Mouse (Mus musculus) cerebellum, adult 2 months (tissue): ENCODE measurements around the gene Bri3. TPM values are rescaled to one million over a fixed set of nuclear protein-coding genes. Genes with fewer than 3 reads are reported as not detected.
"Not testable (repeated sequence)": the region's sequence is repeated elsewhere in the genome, so short reads cannot be mapped to it uniquely, and the experiment has no call there.

Experiments used
- DNase-seq, 2 experiments: peaks; one replicate each; pipeline ENCODE4 v3.0.0; 2021
- H3K27ac ChIP-seq: fragments of 200-500 bp; 2 replicates; pipeline ENCODE4 v1.5.1; 2012; ENCODE audit warnings: low read length, control low read depth, inconsistent platforms; ENCODE audit not compliant: insufficient read depth
- H3K27me3 ChIP-seq: fragments of 200-500 bp; 2 replicates; pipeline ENCODE4 v1.6.1; 2012; ENCODE audit warnings: inconsistent platforms, mild to moderate bottlenecking, low read length, moderate library complexity; ENCODE audit not compliant: control insufficient read depth, insufficient read depth
- H3K4me1 ChIP-seq: fragments of 200-500 bp; 2 replicates; pipeline ENCODE4 v1.6.1; 2011; ENCODE audit warnings: low read length; ENCODE audit not compliant: control insufficient read depth, insufficient read depth
- H3K4me3 ChIP-seq: fragments of 200-500 bp; replicated peaks from 2 replicates; pipeline ENCODE3; 2011; ENCODE audit warnings: mild to moderate bottlenecking, low read depth, low read length, control low read depth; ENCODE audit not compliant: insufficient read depth
- CTCF ChIP-seq: fragments of 200-500 bp; IDR thresholded peaks from 2 replicates; pipeline ENCODE4 v1.5.1; 2011; ENCODE audit warnings: low read depth, mild to moderate bottlenecking, control low read depth, low read length, moderate library complexity, borderline replicate concordance; ENCODE audit not compliant: insufficient read depth
- POLR2A ChIP-seq: fragments of 200-500 bp; IDR thresholded peaks from 2 replicates; pipeline ENCODE4 v1.6.1; 2011; ENCODE audit warnings: low read length, control low read depth, borderline replicate concordance; ENCODE audit not compliant: insufficient read depth
- WGBS: fragments of 180-500 bp; shearing (Covaris S2); methylation state at CpG from one replicate; pipeline ENCODE4 v1.1.7; 2018; 5-methylcytosine and 5-hydroxymethylcytosine counted together
- polyA plus RNA-seq: library from polyadenylated mRNA; depleted of rRNA; stranded (reverse); fragments of >200 nt; gene quantifications from 2 replicates; pipeline ENCODE4 v1.2.3, GENCODE M21; 2012

Gene Bri3
- polyA plus RNA-seq, 1 experiment = 72.5 TPM

DNA sequence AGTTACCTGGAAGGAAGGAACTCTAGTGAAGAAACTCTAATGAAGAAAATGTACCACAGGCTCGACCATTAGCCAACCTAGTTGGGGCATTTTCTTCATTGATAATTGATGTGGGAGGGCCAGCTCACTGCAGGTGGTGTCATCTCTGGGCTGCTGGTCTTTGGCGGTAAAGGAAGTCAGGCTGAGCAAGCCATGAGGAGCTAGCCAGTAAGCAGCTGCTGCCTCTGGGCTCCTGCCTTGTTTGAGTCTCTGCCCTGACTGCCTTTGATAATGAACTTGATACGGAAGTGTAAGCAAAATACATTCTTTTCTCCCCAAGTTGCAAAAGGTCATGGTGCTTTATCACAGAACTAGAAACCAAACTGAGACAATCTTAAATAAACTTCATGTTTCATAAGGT is 72.2 kb downstream of the Bri3 start:
- DNase-seq = no peak
- WGBS = 56% methylated on average over 3 of the region's 3 CpGs

GRCm38 (mm10) chr5:144317426-144317825 is 73.2 kb downstream of the Bri3 start:
- Histone ChIP-seq H3K27me3 (no peaks in the 10 kb centered on the region), H3K4me3 (no peak overlapping the region), H3K27ac (no peak overlapping the region), H3K4me1 (no peaks in the 10 kb centered on the region; the same call in 1 of the 2 replicates)
- no peak for TF ChIP-seq CTCF
- TF ChIP-seq POLR2A = no peak
- 97% methylated on average over 8 of the region's 8 CpGs for WGBS
- no peak for DNase-seq

More for the DNA sequence above, 72.2 kb downstream of the Bri3 start:
- H3K27ac ChIP-seq = no peak overlapping the region
- no peaks in the 10 kb centered on the region for H3K27me3 ChIP-seq
- H3K4me1 ChIP-seq = no peaks in the 10 kb centered on the region; the same call in 1 of the 2 replicates
- no peak for TF ChIP-seq CTCF
- TF ChIP-seq POLR2A = no peak
- no peak overlapping the region for H3K4me3 ChIP-seq

DNA sequence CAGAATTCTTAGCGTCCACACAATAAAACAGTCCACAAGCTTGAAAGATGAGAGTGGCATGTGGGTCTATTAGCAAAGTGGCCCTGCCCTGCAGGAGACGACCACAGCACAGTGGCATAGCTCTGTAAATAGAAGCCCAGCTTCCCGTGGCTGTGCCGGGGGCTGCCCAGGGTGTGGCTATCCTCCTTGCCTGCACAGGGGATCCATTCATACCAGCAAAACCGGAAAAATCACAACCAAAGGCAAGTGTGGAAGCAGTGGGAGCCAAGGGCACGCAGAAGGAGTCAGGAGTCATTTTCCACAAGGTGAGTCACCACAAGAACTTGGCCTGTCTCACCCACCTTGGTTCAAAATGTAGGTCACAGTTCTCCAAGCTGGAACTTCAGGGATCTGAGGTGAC is 74.0 kb downstream of the Bri3 start:
- 10% methylated on average over 6 of the region's 6 CpGs for WGBS
- peak; percentile 17 to 42 for DNase-seq
- no peak overlapping the region for H3K4me3 ChIP-seq
- no peaks in the 10 kb centered on the region; the same call in 1 of the 2 replicates for H3K4me1 ChIP-seq
- TF ChIP-seq CTCF = no peak
- TF ChIP-seq POLR2A = no peak
- no peaks in the 10 kb centered on the region for H3K27me3 ChIP-seq
- no peak overlapping the region for H3K27ac ChIP-seq

GRCm38 (mm10) chr5:144321681-144322080 is 77.4 kb downstream of the Bri3 start:
- TF ChIP-seq POLR2A (no peak), CTCF (no peak)
- DNase-seq = no peak
- Histone ChIP-seq H3K27me3 (no peaks in the 10 kb centered on the region), H3K4me1 (no peaks in the 10 kb centered on the region), H3K4me3 (no peak overlapping the region), H3K27ac (no peak overlapping the region)
- 75% methylated on average over 7 of the region's 7 CpGs for WGBS

GRCm38 (mm10) chr5:144322717-144323116 is 78.5 kb downstream of the Bri3 start:
- H3K27me3 ChIP-seq = no peaks in the 10 kb centered on the region
- H3K4me1 ChIP-seq = no peaks in the 10 kb centered on the region
- H3K27ac ChIP-seq = no peak overlapping the region
- WGBS = 86% methylated on average over 3 of the region's 3 CpGs
- no peak overlapping the region for H3K4me3 ChIP-seq
- no peak for DNase-seq
- TF ChIP-seq POLR2A = no peak
- no peak for TF ChIP-seq CTCF

- no peaks in the 10 kb centered on the region for H3K4me1 ChIP-seq
- TF ChIP-seq POLR2A (no peak), CTCF (no peak)
- H3K27ac ChIP-seq = no peak overlapping the region
- H3K4me3 ChIP-seq = no peak overlapping the region
- 60% methylated on average over 11 of the region's 11 CpGs for WGBS
- H3K27me3 ChIP-seq = no peaks in the 10 kb centered on the region
- no peak for DNase-seq
These were observed 89.8 kb downstream of the Bri3 start for GRCm38 (mm10) chr5:144334010-144334409.

DNA sequence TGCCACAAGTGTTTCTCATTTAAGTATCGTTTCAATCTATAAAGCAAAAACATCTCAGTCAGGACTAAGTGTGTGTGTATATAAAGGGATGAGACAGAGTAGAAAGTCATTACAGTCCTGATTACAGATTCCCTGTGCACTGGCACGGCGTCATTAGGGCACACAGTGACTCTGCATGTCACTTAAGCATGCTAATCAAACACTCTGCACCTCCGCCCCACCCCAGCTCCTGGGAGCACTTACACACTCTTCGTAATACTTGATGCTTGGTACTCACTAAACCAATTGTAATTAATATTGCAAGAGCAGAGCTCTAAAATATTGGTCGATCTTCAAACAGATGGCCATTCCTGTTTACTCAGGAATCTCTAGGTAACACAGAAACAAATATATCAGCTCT is 91.1 kb downstream of the Bri3 start:
- DNase-seq, H3K4me1 ChIP-seq, H3K27me3 ChIP-seq, H3K4me3 ChIP-seq, H3K27ac ChIP-seq: not testable (repeated sequence)
- WGBS = 84% methylated on average over 6 of the region's 6 CpGs

GRCm38 (mm10) chr5:144338787-144339186 is 94.5 kb downstream of the Bri3 start:
- no peak overlapping the region for H3K27ac ChIP-seq
- TF ChIP-seq POLR2A = no peak
- no peak for DNase-seq
- H3K27me3 ChIP-seq = no peaks in the 10 kb centered on the region
- no peaks in the 10 kb centered on the region for H3K4me1 ChIP-seq
- H3K4me3 ChIP-seq = no peak overlapping the region
- WGBS = 53% methylated on average over 1 of the region's 1 CpGs
